Mouse (Mus musculus) spleen, embryonic (tissue): ENCODE results near the gene Olfr8.
"Not testable (repeated sequence)": the region's sequence is repeated elsewhere in the genome, so short reads cannot be mapped to it uniquely, and the experiment has no call there.

Experiments used
- CTCF ChIA-PET: fragments of 350-600 bp; sonication (Branson Sonifier 250); formaldehyde crosslinking; loops from one replicate; lab custom pipeline; 2022; lab: Charles Lee

The Olfr8 gene

GRCm38 (mm10) chr10:78950336-78950735, at the start of gene Olfr8:
Olfr8 (plus strand) TSS chr10:78950636.
- CTCF ChIA-PET: not testable (repeated sequence)

DNA sequence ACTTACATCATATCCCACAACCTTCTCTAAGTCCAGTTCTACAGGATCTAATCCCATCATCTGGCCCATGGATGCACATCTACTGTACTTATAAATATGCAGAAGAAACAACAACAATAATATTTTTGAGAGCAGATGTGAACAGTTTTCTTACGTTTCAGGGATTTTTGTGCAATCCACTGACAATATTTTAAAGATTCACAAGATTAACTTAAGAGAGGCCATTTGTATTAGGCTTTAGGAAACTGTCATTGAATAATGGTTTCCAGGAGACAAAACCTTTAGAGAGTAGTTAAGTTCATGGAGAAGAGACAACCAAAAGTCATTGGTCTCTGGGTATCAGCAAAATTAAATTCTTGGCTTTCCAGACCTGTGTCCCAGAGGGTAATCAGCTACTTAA, 37.6 kb upstream of the Olfr8 start, which contains the start of gene Olfr1354:
Gene Olfr1354 (plus strand): TSS at position 301 of the 400 bp plus-strand sequence.
- CTCF ChIA-PET: not testable (repeated sequence)

DNA sequence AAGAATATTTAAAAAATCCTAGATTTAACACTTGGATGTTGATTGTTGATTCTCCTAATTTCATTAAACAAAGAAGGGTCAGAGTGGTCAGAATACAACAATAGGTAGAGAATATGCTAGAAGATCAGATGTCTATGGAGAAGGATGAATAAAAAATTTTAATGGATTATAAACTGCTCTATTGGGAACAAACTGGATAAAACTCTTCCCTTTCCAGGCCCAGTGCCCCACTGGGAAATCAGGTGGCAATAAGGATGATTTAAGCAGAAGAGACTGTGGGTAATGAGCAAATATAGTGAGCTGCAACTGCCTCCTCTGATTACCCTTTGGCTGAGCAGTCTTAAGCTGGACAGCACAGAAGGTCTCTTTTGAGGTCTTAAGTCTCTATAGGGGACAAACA, 12.6 kb downstream of the Olfr8 start, which contains the start of gene Olfr1353:
Gene Olfr1353 (plus strand): TSS at position 301 of the 400 bp plus-strand sequence.
- CTCF ChIA-PET: not testable (repeated sequence)

- CTCF ChIA-PET: no interaction called here
These were observed 30.3 kb downstream of the Olfr8 start, which contains the start of gene Olfr1352 for GRCm38 (mm10) chr10:78980750-78981149. Olfr1352 (plus strand) TSS chr10:78981050.
